Mouse (Mus musculus): ENCODE measurements at regions not wholly inside any gene's neighbourhood (a gene's known extent, or its start where the extent isn't known, plus 50 kb on each side); places are given as distances from the start of the nearest gene placed in this dataset.

GRCm38 (mm10) chr13:71517776-71518175 is 445.7 kb downstream of the Irx1 start:
- TF ChIP-seq CTCF (IDR thresholded peaks at IDR 0.05; ENCODE audit: low read depth, low read length) (no peak), GATA2 (IDR thresholded peaks at IDR 0.05; ENCODE audit: borderline replicate concordance, low read depth, low read length) (no peak), GATA1 (IDR thresholded peaks at IDR 0.05; ENCODE audit: borderline replicate concordance, low read length) (no peak)

All from G1E (cell line).